In the genomic region with DNA sequence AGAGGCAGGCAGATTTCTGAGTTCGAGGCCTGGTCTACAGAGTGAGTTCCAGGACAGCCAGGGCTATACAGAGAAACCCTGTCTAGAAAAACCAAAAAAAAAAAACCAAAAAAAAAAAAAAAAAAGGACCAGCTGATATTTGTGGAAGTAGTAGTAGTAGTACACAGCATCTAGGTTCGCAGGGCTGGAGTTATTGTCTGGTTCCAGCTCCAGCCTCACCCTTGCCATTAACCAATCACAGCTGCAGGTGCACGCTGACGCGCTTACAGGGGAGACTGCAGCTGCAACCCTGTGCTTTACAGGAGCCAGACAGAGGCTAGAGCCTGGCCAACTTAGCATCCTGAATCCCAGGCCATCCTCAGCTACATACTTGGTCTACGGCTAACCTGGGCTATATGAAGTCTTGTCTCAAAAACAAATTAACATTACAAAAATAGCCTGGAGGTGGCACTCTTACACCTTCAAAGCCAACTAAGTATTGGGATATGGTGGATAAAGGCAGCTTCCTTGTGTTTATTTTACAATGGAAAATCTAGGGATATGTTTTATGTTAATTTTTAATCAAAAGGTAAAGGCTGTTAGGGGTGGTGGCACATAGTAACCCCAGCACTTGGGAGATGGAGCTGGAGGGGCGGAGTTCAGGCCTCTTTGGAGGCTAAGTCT, we compare ENCODE assay signal across 22 mouse cellular contexts. TPM values are rescaled to one million over a fixed set of nuclear protein-coding genes. Genes with fewer than 3 reads are reported as not detected.
DNase-seq lines count a peak whose midpoint lies in the region; TF ChIP-seq lines count a peak whose summit lies in the region.
"Had no signal": no experiment of that assay in that cellular context is flagged by ENCODE, and none has a peak within 500 bp of the region (broad histone marks: within the 10 kb centered on the region; RNA-seq: fewer than 3 reads in every experiment).

No protein-coding gene starts in this region.

- no peak overlapping the region for H3K27ac ChIP-seq in heart, adult 2 months
- no peak overlapping the region for H3K27ac ChIP-seq in left cerebral cortex, adult 2 months
- H3K27ac ChIP-seq: embryonic facial prominence, embryonic 10.5 days; hindbrain, embryonic 13.5 days; intestine, embryonic 15.5 days; liver, embryonic 14.5 days; neural tube, embryonic 13.5 days had no signal

- no peaks in the 10 kb centered on the region for H3K4me1 ChIP-seq in heart, adult 2 months (ENCODE audit: control insufficient read depth, insufficient read depth, low read length)

- no peak overlapping the region for H3K4me3 ChIP-seq in heart, adult 2 months
- no peak overlapping the region for H3K4me3 ChIP-seq in left cerebral cortex, adult 2 months
- H3K4me3 ChIP-seq: embryonic facial prominence, embryonic 10.5 days; hindbrain, embryonic 13.5 days; intestine, embryonic 15.5 days; neural tube, embryonic 13.5 days had no signal

- H3K27me3 ChIP-seq in heart, adult 2 months (ENCODE audit: control insufficient read depth, insufficient read depth, low read length) = no peaks in the 10 kb centered on the region
- H3K27me3 ChIP-seq: hindbrain, embryonic 13.5 days; intestine, embryonic 15.5 days; neural tube, embryonic 13.5 days; Patski had no signal

- H3K36me3 ChIP-seq in heart, adult 2 months (ENCODE audit: control insufficient read depth, insufficient read depth, low read length) = peaks cover 3% of the 10 kb centered on the region; the same call in 1 of the 2 replicates

- no peak for DNase-seq in heart, adult 2 months
- no peak for DNase-seq in heart, postnatal 4 days
- no peak for DNase-seq in left cerebral cortex, adult 2 months (ENCODE audit: extremely low spot score in 1 of 2, low spot score in 2 of 2)
- DNase-seq in left cerebral cortex, postnatal 14 days (ENCODE audit: low spot score in 2 of 2) = no peak
- DNase-seq in 3T3-L1 (ENCODE audit: low read depth, low spot score) (peak; percentile 36), MN1 (ENCODE audit: low spot score) (peak; percentile 34)
- DNase-seq in natural killer cell, adult 2 months (ENCODE audit: low spot score in 2 of 2) = no peak
- no peak for DNase-seq in right cerebral cortex, postnatal 10 days (ENCODE audit: low spot score in 2 of 2)
- DNase-seq: adrenal gland, postnatal 25 days; B cell, adult 2 months; cerebellum, adult 18-20 months; gastrocnemius, postnatal 25 days; heart, postnatal 10 days; kidney, postnatal 14 days; right cerebral cortex, adult 18-20 months; thymus, postnatal 14 days had no signal

- no peak for TF ChIP-seq POLR2A in heart, adult 2 months (IDR thresholded peaks at IDR 0.05; ENCODE audit: insufficient read depth, low read depth, low read length)

- peak; percentile 34 for TF ChIP-seq CTCF in heart, adult 2 months (IDR thresholded peaks at IDR 0.05)
- peak; percentile 28; the same call in 1 of the 2 replicates for TF ChIP-seq CTCF in left cerebral cortex, adult 2 months (IDR thresholded peaks at IDR 0.05)

- H3K79me2 ChIP-seq in heart, adult 2 months (replicated peaks; ENCODE audit: control insufficient read depth, insufficient read depth, low read length) = no peaks in the 10 kb centered on the region

- no peak for TF ChIP-seq EP300 in heart, adult 2 months (IDR thresholded peaks at IDR 0.05; ENCODE audit: insufficient read depth, low read depth, low read length)

- H3K9ac ChIP-seq in heart, adult 2 months (ENCODE audit: low read depth, low read length) = no peak overlapping the region
- H3K9ac ChIP-seq: hindbrain, embryonic 13.5 days; intestine, embryonic 15.5 days; liver, embryonic 14.5 days; neural tube, embryonic 13.5 days had no signal

- 92% methylated on average over 7 of the region's 7 CpGs for WGBS in heart, adult 2 months

- intact Hi-C loops in heart, adult 2 months (cut with DNase I) = no loop called here
- intact Hi-C loops in left cerebral cortex, adult 2 months (cut with DNase I) = no loop called here
- intact Hi-C loops in left cerebral cortex, postnatal 14 days (cut with DNase I) = no loop called here

RNA-seq across cellular contexts. Expression of a gene that starts 6.0 kb away (rescaled TPM):
- 1 to 10 TPM; 5.2 to 6.1 TPM for total RNA-seq in heart, adult 2 months (2021)
- polyA plus RNA-seq in heart, adult 2 months (2012; rRNA removed) = 6.4 and 6.8 TPM in 2 replicates
- total RNA-seq in heart, postnatal 4 days (2021) = 10 to 100 TPM; 31.4 to 32.3 TPM
- total RNA-seq in left cerebral cortex, adult 2 months (2021) = 10 to 100 TPM; 17.2 to 19.3 TPM
- total RNA-seq in left cerebral cortex, postnatal 14 days (2021) = 10 to 100 TPM; 22.2 to 24.0 TPM

RNA-seq across cellular contexts. Expression of a gene that starts 8.4 kb away (rescaled TPM):
- 10 to 100 TPM; 37.6 to 40.6 TPM for total RNA-seq in heart, adult 2 months (2021)
- polyA plus RNA-seq in heart, adult 2 months (2012; rRNA removed) = 34.6 and 39.4 TPM in 2 replicates
- total RNA-seq in heart, postnatal 4 days (2021) = 10 to 100 TPM; 56.3 to 58.9 TPM
- total RNA-seq in left cerebral cortex, adult 2 months (2021) = 10 to 100 TPM; 78.1 to 87.4 TPM
- total RNA-seq in left cerebral cortex, postnatal 14 days (2021) = 10 to 100 TPM; 83.0 to 87.6 TPM

RNA-seq across cellular contexts. Expression of a gene that starts 8.4 kb away (rescaled TPM):
- total RNA-seq in heart, adult 2 months (2021) = 10 to 100 TPM; 38.2 to 40.1 TPM
- polyA plus RNA-seq in heart, adult 2 months (2012; rRNA removed) = 36.0 and 51.1 TPM in 2 replicates
- total RNA-seq in heart, postnatal 4 days (2021) = 10 to 100 TPM; 69.6 to 71.6 TPM
- total RNA-seq in left cerebral cortex, adult 2 months (2021) = 10 to 100 TPM; 36.8 to 37.6 TPM
- 10 to 100 TPM; 42.8 to 46.0 TPM for total RNA-seq in left cerebral cortex, postnatal 14 days (2021)

RNA-seq across cellular contexts. Expression of a gene that starts 32.6 kb away (rescaled TPM):
- total RNA-seq in heart, adult 2 months (2021) = 100 to 1,000 TPM; 127 to 140 TPM
- polyA plus RNA-seq in heart, adult 2 months (2012; rRNA removed) = 102 and 151 TPM in 2 replicates
- total RNA-seq in heart, postnatal 4 days (2021) = 100 to 1,000 TPM; 148 to 152 TPM
- total RNA-seq in left cerebral cortex, adult 2 months (2021) = 100 to 1,000 TPM; 115 to 118 TPM
- 100 to 1,000 TPM; 115 to 119 TPM for total RNA-seq in left cerebral cortex, postnatal 14 days (2021)

RNA-seq across cellular contexts. Expression of a gene that starts 32.6 kb away (rescaled TPM):
- total RNA-seq in heart, adult 2 months (2021) = 10 to 100 TPM; 11.3 to 11.5 TPM
- polyA plus RNA-seq in heart, adult 2 months (2012; rRNA removed) = 7.9 and 14.0 TPM in 2 replicates
- total RNA-seq in heart, postnatal 4 days (2021) = 10 to 100 TPM; 18.3 to 19.6 TPM
- 10 to 100 TPM; 40.6 to 44.3 TPM for total RNA-seq in left cerebral cortex, adult 2 months (2021)
- 10 to 100 TPM; 37.1 to 44.2 TPM for total RNA-seq in left cerebral cortex, postnatal 14 days (2021)

Comparison
In these comparisons a context has a peak if more than half of its experiments do, and no peak if none do; other contexts are left out.
1. DNase-seq: peak in 3T3-L1 (single experiment) and MN1 (single experiment); none in heart, adult 2 months (0 of 2), heart, postnatal 4 days (single experiment), left cerebral cortex, adult 2 months (0 of 2), left cerebral cortex, postnatal 14 days (0 of 2), natural killer cell, adult 2 months (0 of 2) and right cerebral cortex, postnatal 10 days (0 of 2).